Mouse (Mus musculus): ENCODE measurements at regions not wholly inside any gene's neighbourhood (a gene's known extent, or its start where the extent isn't known, plus 50 kb on each side); places are given as distances from the start of the nearest gene placed in this dataset.
A peak's percentile ranks its signal among the peaks of the same experiment; 100 is the strongest.

DNA sequence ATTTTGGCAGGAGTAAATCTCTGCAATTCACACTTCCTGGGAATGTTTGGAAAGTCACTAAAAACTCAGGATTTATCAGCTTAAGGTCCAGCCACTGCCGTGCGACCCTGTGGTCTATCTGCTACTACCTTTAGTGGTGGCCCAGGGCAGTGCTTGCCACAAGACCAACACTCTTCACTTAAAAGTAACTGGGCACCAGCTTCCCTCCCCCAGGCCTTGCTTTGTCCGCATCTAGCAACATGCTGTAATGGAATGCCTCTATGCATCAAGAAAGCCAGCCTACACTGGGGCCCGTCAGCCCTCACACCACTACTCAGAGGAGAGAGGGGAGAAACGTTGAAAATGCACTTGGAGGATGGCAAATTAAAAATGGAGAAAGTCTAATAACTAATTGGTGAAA lies 186.4 kb upstream of the Spred2 start:
- H3K4me3 ChIP-seq (replicated peaks; ENCODE audit: low read length): no peak overlapping the region
- peaks cover 26% of the 10 kb centered on the region for H3K9me3 ChIP-seq (ENCODE audit: low read length)
- TF ChIP-seq POU5F1 (IDR thresholded peaks at IDR 0.05; ENCODE audit: borderline replicate concordance, low read length) (no peak), NANOG (IDR thresholded peaks at IDR 0.05; ENCODE audit: borderline replicate concordance, low read length) (no peak), CTCF (conservative IDR thresholded peaks at IDR 0.05; ENCODE audit: low read length) (no peak)
- H3K27me3 ChIP-seq (ENCODE audit: insufficient read depth, low read length): no peaks in the 10 kb centered on the region
- no peaks in the 10 kb centered on the region for H3K4me1 ChIP-seq (replicated peaks; ENCODE audit: low read depth, low read length)
- no peaks in the 10 kb centered on the region for H3K36me3 ChIP-seq (ENCODE audit: insufficient read depth, low read length)

DNA sequence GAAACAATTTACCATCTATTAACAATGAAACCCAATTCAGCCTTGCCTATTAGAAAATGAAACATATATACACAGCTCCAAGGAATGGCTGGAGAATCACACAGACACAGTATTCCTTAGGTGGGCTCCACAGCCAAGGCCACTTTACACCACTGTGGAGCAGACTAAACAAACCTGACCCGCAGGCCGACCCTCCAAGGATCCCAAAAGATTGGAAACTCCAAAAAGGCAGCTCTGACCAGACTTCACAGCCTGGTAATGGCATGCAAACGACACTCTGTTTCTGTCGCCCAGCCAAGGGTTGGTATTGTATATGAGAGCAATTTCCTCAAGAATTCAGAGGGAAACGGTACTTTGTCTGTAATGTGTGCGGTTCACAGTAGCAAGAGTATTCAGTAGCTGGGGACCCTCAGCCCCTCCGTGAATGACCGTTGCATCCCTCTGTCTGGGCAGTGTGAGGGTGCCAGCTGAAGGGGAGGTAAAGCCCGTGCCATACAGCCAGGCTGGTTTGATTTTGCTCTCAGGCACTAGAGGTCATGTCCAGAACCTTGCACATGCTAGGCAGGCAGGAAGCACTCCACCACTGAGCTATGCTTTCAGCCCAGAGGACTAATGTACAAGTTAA lies 184.5 kb upstream of the Spred2 start:
- Histone ChIP-seq H3K4me1 (replicated peaks; ENCODE audit: low read depth, low read length) (no peaks in the 10 kb centered on the region), H3K27me3 (ENCODE audit: insufficient read depth, low read length) (0 out of 2 replicates have a peak, but pooled peaks cover 2% of the 10 kb centered on the region), H3K9me3 (ENCODE audit: low read length) (peaks cover 13% of the 10 kb centered on the region), H3K36me3 (ENCODE audit: insufficient read depth, low read length) (no peaks in the 10 kb centered on the region), H3K4me3 (replicated peaks; ENCODE audit: low read length) (no peak overlapping the region)
- TF ChIP-seq NANOG (IDR thresholded peaks at IDR 0.05; ENCODE audit: borderline replicate concordance, low read length) (no peak), POU5F1 (IDR thresholded peaks at IDR 0.05; ENCODE audit: borderline replicate concordance, low read length) (no peak), CTCF (conservative IDR thresholded peaks at IDR 0.05; ENCODE audit: low read length) (no peak)

DNA sequence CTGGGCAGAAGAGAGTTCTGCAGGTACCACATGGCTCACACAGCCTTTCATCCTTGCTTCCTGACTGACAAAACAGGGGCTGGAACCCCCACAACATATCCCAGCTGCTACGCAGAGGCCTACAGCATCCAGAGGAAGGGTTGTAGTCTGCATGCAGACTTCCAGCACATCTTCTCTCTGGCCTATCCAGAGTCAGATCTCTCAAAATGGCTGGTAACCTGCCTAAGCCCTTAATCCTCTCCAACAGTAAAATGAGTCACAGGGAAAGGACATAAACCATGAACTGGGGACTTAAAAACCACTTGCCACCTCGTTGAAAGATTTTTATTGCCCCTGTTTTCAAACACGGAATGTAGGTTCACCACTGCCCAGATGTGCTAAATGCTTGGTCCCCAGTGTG lies 183.6 kb upstream of the Spred2 start:
- H3K36me3 ChIP-seq (ENCODE audit: insufficient read depth, low read length): no peaks in the 10 kb centered on the region
- H3K27me3 ChIP-seq (ENCODE audit: insufficient read depth, low read length): 0 out of 2 replicates have a peak, but pooled peaks cover 2% of the 10 kb centered on the region
- TF ChIP-seq CTCF (conservative IDR thresholded peaks at IDR 0.05; ENCODE audit: low read length) (no peak), NANOG (IDR thresholded peaks at IDR 0.05; ENCODE audit: borderline replicate concordance, low read length) (no peak), POU5F1 (IDR thresholded peaks at IDR 0.05; ENCODE audit: borderline replicate concordance, low read length) (no peak)
- H3K4me1 ChIP-seq (replicated peaks; ENCODE audit: low read depth, low read length): no peaks in the 10 kb centered on the region
- H3K4me3 ChIP-seq (replicated peaks; ENCODE audit: low read length): no peak overlapping the region
- peaks cover 13% of the 10 kb centered on the region for H3K9me3 ChIP-seq (ENCODE audit: low read length)

DNA sequence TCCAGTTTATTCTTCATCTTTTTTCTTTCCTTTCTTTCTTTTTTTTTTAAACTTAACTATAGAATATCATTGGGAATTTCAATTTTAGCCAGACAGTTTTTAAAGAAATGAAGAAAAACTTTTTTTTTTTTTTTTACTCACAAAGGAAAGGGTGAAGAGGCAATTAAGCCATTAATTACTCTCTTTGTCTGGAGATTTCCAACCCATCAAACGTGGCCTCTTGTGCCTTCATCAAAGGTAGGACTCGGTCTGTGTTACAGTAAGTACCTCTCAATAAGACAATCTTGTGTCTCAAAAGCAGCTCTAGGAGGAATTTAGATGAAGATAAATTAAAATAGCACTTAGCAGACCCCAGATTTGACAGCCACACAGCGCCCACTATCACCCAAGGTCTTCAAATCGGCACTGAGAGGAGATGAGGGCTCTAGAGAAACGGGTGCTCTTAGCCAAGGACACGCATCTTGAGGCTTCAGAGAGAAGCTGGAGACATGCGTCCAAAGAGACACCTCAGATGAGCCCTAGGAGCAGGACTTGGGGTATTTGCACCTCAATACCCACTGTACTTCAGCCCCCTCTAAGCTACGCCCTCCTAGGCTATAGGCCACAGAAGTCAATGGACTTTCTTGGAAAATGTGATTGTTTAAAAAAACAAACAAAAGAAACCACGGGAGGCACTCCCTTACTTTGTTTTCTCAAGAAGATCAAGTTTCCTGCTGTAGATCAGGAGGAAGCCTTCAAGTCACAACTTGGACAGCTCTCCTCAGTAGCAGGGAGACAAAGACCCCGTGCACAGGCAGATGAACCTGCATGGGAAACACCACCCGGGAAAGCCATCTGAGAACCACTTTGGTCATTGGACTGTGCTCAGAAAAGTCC lies 176.8 kb upstream of the Spred2 start:
- peak; percentile 85 for TF ChIP-seq NANOG (IDR thresholded peaks at IDR 0.05; ENCODE audit: borderline replicate concordance, low read length)
- TF ChIP-seq CTCF (conservative IDR thresholded peaks at IDR 0.05; ENCODE audit: low read length): no peak
- TF ChIP-seq POU5F1 (IDR thresholded peaks at IDR 0.05; ENCODE audit: borderline replicate concordance, low read length): no peak

DNA sequence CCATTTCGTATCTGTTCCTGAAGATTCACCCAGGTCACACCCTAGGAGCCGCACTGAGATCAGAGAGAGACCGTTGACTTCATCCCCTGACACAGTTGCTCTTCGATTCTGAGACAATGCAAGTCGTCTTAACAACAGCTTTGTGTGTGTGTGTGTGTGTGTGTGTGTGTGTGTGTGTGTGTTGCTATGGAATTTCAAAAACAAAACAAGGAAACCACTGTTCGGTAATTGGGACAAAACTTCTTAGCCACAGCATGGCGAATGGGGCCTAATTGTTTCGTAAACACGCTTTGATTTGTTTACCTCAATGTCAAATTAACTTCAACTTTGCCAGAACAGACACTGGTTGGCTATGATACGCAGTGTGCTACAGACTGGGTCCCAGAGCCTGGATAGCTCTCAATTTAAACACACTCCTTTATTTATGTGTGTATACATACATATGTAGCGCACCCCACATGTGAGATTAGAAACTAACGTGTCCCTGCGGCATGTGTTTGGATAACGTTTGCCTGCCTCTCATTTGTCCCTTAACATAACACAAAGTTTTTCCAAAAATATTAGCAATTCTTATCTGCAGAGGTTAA lies 176.1 kb upstream of the Spred2 start:
- peaks cover 6% of the 10 kb centered on the region; the same call in 1 of the 2 replicates for H3K27me3 ChIP-seq (ENCODE audit: insufficient read depth, low read length)
- H3K36me3 ChIP-seq (ENCODE audit: insufficient read depth, low read length): no peaks in the 10 kb centered on the region
- H3K4me1 ChIP-seq (replicated peaks; ENCODE audit: low read depth, low read length): peaks cover 29% of the 10 kb centered on the region
- no peak overlapping the region for H3K4me3 ChIP-seq (replicated peaks; ENCODE audit: low read length)
- H3K9me3 ChIP-seq (ENCODE audit: low read length): no peaks in the 10 kb centered on the region
- no peak for TF ChIP-seq NANOG (IDR thresholded peaks at IDR 0.05; ENCODE audit: borderline replicate concordance, low read length)
- TF ChIP-seq POU5F1 (IDR thresholded peaks at IDR 0.05; ENCODE audit: borderline replicate concordance, low read length): no peak

More for the DNA sequence above, 176.8 kb upstream of the Spred2 start:
- H3K27me3 ChIP-seq (ENCODE audit: insufficient read depth, low read length): peaks cover 6% of the 10 kb centered on the region; the same call in 1 of the 2 replicates
- H3K36me3 ChIP-seq (ENCODE audit: insufficient read depth, low read length): no peaks in the 10 kb centered on the region
- H3K4me3 ChIP-seq (replicated peaks; ENCODE audit: low read length): no peak overlapping the region
- H3K9me3 ChIP-seq (ENCODE audit: low read length): no peaks in the 10 kb centered on the region
- H3K4me1 ChIP-seq (replicated peaks; ENCODE audit: low read depth, low read length): peaks cover 29% of the 10 kb centered on the region

DNA sequence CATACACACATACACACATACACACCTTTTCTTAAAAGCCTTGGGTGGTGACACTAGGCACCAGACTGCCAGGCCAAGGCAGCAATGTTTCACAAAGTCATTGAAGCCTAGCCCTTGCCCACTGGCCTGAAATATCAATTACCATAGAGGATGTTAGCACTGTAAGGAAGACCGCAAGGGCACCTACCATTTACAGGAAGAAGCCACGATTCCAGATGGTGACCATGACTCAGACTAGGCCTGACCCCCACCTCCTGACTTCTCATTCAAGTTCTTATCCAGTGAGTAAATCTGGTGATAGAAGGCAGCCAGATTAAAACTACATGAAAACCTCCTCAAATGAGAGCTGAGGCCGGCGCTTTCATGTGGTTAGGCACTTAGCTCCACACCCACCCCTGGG lies 165.3 kb upstream of the Spred2 start:
- Histone ChIP-seq H3K4me1 (replicated peaks; ENCODE audit: low read depth, low read length) (peaks cover 15% of the 10 kb centered on the region), H3K4me3 (replicated peaks; ENCODE audit: low read length) (no peak overlapping the region), H3K27me3 (ENCODE audit: insufficient read depth, low read length) (peaks cover 34% of the 10 kb centered on the region), H3K36me3 (ENCODE audit: insufficient read depth, low read length) (no peaks in the 10 kb centered on the region), H3K9me3 (ENCODE audit: low read length) (no peaks in the 10 kb centered on the region)
- TF ChIP-seq CTCF (conservative IDR thresholded peaks at IDR 0.05; ENCODE audit: low read length): no peak
- no peak for TF ChIP-seq POU5F1 (IDR thresholded peaks at IDR 0.05; ENCODE audit: borderline replicate concordance, low read length)
- TF ChIP-seq NANOG (IDR thresholded peaks at IDR 0.05; ENCODE audit: borderline replicate concordance, low read length): no peak

DNA sequence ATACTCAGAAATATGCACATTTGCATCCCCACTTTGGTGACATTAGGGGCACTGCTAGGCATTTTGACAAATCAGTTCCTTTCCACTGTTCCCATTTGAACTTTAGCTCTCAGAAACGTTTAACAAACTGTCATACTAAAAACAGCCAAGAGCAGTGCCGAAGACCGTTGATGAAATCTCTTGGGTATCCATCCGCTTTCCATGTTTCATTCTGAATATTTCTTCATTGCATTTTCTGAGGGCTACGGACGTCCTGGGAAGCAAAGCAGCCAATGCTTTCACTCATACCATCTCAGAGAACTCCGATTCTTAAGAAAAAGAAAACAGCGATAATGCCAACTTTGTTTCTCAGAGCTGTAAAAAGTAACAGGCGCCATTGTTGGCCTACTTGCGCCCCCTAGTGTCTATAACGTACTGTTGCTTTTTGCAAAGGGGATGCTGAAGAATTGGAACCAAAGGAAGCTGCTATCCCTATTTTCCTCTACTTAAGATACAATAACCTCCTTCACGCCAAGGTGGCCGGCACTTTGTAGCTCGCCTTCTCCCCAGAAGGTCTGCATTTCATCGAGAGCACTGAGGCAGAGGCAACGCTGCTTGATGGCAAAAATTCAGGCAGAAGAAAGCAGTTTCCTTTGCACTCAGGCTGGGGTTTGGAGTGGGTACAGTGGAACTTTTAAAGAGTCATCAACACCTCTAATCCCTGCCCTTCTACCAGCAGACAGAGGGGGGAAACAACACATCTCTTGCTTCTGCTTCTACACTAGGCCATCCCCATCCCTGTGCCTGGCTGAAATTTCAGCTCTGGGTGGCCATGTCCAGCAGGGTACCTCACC lies 163.1 kb upstream of the Spred2 start:
- Histone ChIP-seq H3K36me3 (ENCODE audit: insufficient read depth, low read length) (no peaks in the 10 kb centered on the region), H3K9me3 (ENCODE audit: low read length) (no peaks in the 10 kb centered on the region), H3K27me3 (ENCODE audit: insufficient read depth, low read length) (peaks cover 26% of the 10 kb centered on the region), H3K4me3 (replicated peaks; ENCODE audit: low read length) (0 out of 2 replicates have a peak overlapping the region, but pooled peaks have one; percentile 17), H3K4me1 (replicated peaks; ENCODE audit: low read depth, low read length) (peaks cover 15% of the 10 kb centered on the region)
- TF ChIP-seq CTCF (conservative IDR thresholded peaks at IDR 0.05; ENCODE audit: low read length) (peak; percentile 87), POU5F1 (IDR thresholded peaks at IDR 0.05; ENCODE audit: borderline replicate concordance, low read length) (no peak), NANOG (IDR thresholded peaks at IDR 0.05; ENCODE audit: borderline replicate concordance, low read length) (no peak)

DNA sequence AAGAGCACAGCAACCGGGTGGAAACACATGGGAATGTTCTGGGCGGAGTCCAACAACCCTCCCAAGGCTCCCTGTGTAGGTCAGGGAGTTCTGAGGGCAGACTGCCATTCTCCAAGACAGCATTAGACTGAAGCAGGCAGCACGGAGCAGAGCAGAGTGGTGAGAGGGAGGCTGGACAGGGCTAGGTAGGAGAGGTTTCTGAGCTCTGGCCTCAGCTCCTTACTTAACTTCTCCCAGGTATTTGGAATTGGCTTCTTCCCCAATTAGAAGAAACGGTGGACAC lies 162.5 kb upstream of the Spred2 start:
- H3K4me1 ChIP-seq (replicated peaks; ENCODE audit: low read depth, low read length): peaks cover 15% of the 10 kb centered on the region

More for the DNA sequence above, 162.5 kb upstream of the Spred2 start:
- H3K36me3 ChIP-seq (ENCODE audit: insufficient read depth, low read length): no peaks in the 10 kb centered on the region
- 0 out of 2 replicates have a peak overlapping the region, but pooled peaks have one; percentile 17 for H3K4me3 ChIP-seq (replicated peaks; ENCODE audit: low read length)
- H3K9me3 ChIP-seq (ENCODE audit: low read length): no peaks in the 10 kb centered on the region
- TF ChIP-seq CTCF (conservative IDR thresholded peaks at IDR 0.05; ENCODE audit: low read length) (no peak), NANOG (IDR thresholded peaks at IDR 0.05; ENCODE audit: borderline replicate concordance, low read length) (no peak), POU5F1 (IDR thresholded peaks at IDR 0.05; ENCODE audit: borderline replicate concordance, low read length) (no peak)
- peaks cover 22% of the 10 kb centered on the region for H3K27me3 ChIP-seq (ENCODE audit: insufficient read depth, low read length)

All from E14TG2a.4 (cell line).